Mouse (Mus musculus) mammary gland, adult 2 months (tissue): Measurements from ENCODE around the gene Ppan. TPM values are rescaled to one million over a fixed set of nuclear protein-coding genes. Genes with fewer than 3 reads are reported as not detected.

Experiments
- polyA plus RNA-seq: library from polyadenylated mRNA; depleted of rRNA; stranded (reverse); fragments of >200 nt; gene quantifications from 2 replicates; pipeline ENCODE4 v1.2.3, GENCODE M21; 2012; ENCODE audit warnings: low replicate concordance; rRNA removed

The Ppan gene
- 50.9 and 110 TPM in 2 replicates for polyA plus RNA-seq

GRCm38 (mm10) chr9:20887704-20888385, at the start of gene Ppan:
Gene Ppan, plus strand, starts transcription at chr9:20888175.

GRCm38 (mm10) chr9:20868448-20869001, 19.4 kb upstream of the Ppan start, which contains the start of gene A230050P20Rik:
Gene A230050P20Rik, plus strand, starts transcription at chr9:20868642.

GRCm38 (mm10) chr9:20879097-20879792, 8.7 kb upstream of the Ppan start, which contains the start of gene Angptl6:
Gene Angptl6, minus strand, starts transcription at chr9:20879727.

GRCm38 (mm10) chr9:20898511-20899073, 10.6 kb downstream of the Ppan start, which contains the start of gene Eif3g:
Gene Eif3g, minus strand, starts transcription at chr9:20898623.

Other genes starting within 250 kb of the Ppan start
- 105 and 165 TPM in 2 replicates for gene Ubl5, start 245.3 kb upstream of the Ppan start, polyA plus RNA-seq
- gene Fbxl12, start 243.4 kb upstream of the Ppan start, polyA plus RNA-seq, result 41.6 and 91.3 TPM in 2 replicates
- 16.0 and 19.1 TPM in 2 replicates for gene Pin1, start 236.1 kb upstream of the Ppan start, polyA plus RNA-seq
- 6.7 and 8.1 TPM in 2 replicates for gene Olfm2, start 141.8 kb upstream of the Ppan start, polyA plus RNA-seq
- gene Col5a3, start 73.1 kb upstream of the Ppan start, polyA plus RNA-seq, result 78.0 and 82.3 TPM in 2 replicates
- not detected in 2 replicates for gene Rdh8, start 69.7 kb upstream of the Ppan start, polyA plus RNA-seq
- gene A230050P20Rik, start 19.5 kb upstream of the Ppan start, polyA plus RNA-seq, result 84.0 and 147 TPM in 2 replicates
- 7.2 and 8.4 TPM in 2 replicates for gene Angptl6, start 8.4 kb upstream of the Ppan start, polyA plus RNA-seq
- gene Eif3g, start 10.4 kb downstream of the Ppan start, polyA plus RNA-seq, result 83.8 and 108 TPM in 2 replicates
- gene Dnmt1, start 71.7 kb downstream of the Ppan start, polyA plus RNA-seq, result 22.5 and 37.3 TPM in 2 replicates
- 16.7 and 18.1 TPM in 2 replicates for gene S1pr2, start 88.6 kb downstream of the Ppan start, polyA plus RNA-seq
- gene Mrpl4, start 114.6 kb downstream of the Ppan start, polyA plus RNA-seq, result 121 and 137 TPM in 2 replicates
- gene Icam1, start 127.8 kb downstream of the Ppan start, polyA plus RNA-seq, result 38.8 and 51.8 TPM in 2 replicates
- 0.84 and 1.0 TPM in 2 replicates for gene Icam4, start 141.2 kb downstream of the Ppan start, polyA plus RNA-seq
- gene Icam5, start 143.9 kb downstream of the Ppan start, polyA plus RNA-seq, result 0.50 and 1.5 TPM in 2 replicates
- not detected in 2 replicates for gene Zglp1, start 178.9 kb downstream of the Ppan start, polyA plus RNA-seq
- gene Gm49373, start 184.9 kb downstream of the Ppan start, polyA plus RNA-seq, result 0.12 and 0.17 TPM in 2 replicates
- gene Fdx1l, start 185.4 kb downstream of the Ppan start, polyA plus RNA-seq, result 48.8 and 76.4 TPM in 2 replicates
- gene Gm38431, start 203.8 kb downstream of the Ppan start, polyA plus RNA-seq, result 2.9 and 25.7 TPM in 2 replicates
- gene Raver1, start 203.8 kb downstream of the Ppan start, polyA plus RNA-seq, result 50.6 and 85.3 TPM in 2 replicates
- 37.7 and 50.2 TPM in 2 replicates for gene Tyk2, start 243.1 kb downstream of the Ppan start, polyA plus RNA-seq